Mouse (Mus musculus) monocyte, adult 2 months (primary cell): ENCODE data around the gene Ppp1r36.

Experiments used
- DNase-seq, 2 experiments: peaks; one replicate each; pipeline ENCODE4 v3.0.0; 2022; ENCODE audit warnings: low spot score in 2 of 2, low read depth in 1 of 2

Gene Ppp1r36

GRCm38 (mm10) chr12:76417433-76417854 lies at the start of gene Ppp1r36:
Gene Ppp1r36 (plus strand): TSS chr12:76417538.
- DNase-seq, result no peak

DNA sequence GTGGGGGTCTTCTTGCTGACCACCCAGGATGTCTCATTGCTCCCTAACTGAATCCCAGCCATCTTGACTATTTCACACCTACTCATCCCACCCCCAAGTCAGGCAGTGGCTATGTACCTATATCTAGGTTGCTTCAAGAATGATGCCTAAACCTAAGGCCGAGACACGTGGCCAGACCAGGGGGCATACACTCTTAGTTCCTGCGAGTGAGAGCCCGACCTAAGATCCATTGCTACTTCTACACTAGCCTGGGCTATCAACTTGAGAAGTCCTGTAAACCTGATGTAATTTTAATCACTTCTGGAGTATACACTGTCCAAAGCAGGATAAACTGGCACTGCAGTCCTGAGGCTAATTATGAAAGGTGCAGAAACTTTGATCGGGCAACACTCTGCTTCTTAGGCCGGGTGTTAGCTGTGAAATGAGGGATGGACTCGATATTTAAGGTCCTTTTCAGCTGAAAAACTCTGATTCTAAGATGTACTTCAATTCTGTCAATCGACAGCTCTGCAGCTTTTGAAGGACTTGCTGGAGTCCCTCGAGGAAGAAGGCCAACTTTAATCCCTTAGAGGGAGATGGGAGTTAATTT lies 49.0 kb upstream of the Ppp1r36 start:
- DNase-seq, result no peak

- DNase-seq, result no peak
Measured at GRCm38 (mm10) chr12:76368790-76369205, 48.5 kb upstream of the Ppp1r36 start.

DNA sequence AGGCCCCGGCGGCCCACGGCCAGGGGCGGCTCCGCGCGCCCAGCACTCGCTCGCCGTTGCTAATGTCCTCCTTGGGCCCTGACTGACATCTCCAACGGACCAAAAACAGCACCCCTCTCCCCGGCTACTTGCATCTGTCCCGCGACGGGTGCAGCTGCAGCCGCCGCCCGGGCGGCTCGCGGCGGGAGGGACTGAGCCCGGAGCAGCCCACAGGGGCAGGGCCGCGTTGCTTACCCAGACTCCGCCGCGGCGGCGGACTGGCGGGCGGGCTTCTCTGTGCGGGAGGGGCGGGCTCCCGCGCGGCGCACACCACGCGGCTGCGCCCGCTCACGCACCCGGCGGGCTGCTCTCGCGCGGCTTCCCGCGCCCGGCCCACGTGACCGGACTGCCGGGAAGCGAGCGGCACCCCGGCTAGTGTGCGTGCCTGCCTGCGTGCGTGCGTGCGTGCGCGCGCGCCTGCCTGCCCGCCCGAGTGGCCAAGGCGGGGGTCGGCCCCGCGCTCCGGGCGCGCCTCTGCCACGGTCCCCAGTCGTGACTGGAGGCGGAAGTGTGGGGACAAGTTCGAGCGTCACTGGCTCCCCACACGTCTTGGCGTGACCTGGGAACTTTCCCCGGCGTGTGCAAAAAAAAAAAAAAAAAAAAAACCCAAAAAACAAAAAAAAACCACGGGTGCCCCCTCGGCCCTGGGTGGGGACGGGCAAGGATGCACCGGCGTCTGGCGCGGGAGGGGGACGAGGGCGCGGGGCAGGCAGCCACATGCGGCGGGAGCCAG lies 47.9 kb upstream of the Ppp1r36 start, which contains the start of gene Zbtb25:
Gene Zbtb25, minus strand, starts transcription at position 397 of the 772 bp plus-strand sequence.
- DNase-seq, result peak; percentile 54 to 78

GRCm38 (mm10) chr12:76369978-76370830 lies 47.1 kb upstream of the Ppp1r36 start, which contains the start of gene Zbtb1:
Gene Zbtb1 (plus strand): TSS chr12:76370266.
- DNase-seq, result peak; percentile 49 to 78

DNA sequence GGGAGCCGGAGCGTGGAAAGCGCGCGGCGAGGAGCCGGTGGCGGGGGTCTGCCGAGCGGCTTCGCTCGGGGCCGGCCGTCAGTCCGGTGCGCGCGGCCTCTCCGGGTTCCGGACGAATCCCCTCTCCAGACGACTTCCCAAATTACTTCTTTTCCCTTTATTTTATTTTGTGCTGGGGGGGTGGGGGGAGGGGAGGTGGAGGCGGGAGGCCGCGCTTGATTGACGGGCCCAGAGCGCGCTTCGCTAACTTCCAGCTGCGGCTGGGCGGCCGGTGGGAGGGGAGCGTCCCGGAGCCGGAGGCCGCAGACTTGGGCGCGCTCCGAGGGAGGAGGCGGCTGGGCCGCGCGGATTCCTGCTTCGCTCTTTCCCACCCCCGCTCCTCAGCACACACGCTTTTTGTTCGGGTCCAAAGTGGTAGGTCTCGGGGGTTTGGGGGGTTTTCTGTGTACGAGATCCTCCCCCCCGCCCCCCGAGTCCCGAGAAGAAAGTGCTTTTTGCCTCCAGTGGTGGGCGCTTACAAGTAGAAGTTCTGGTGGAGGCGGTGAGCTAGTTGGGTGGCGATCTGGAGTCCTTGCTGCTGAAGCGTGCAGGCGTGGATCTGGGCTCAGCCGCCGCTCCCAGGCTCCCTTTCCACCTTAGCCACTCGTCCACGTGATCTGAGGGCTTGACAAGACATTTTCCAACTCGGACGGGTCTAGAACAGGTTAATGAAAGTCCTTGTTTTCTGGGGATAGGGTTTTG lies 46.3 kb upstream of the Ppp1r36 start:
- DNase-seq, result peak in 1 of 2 experiments; percentile 53

DNA sequence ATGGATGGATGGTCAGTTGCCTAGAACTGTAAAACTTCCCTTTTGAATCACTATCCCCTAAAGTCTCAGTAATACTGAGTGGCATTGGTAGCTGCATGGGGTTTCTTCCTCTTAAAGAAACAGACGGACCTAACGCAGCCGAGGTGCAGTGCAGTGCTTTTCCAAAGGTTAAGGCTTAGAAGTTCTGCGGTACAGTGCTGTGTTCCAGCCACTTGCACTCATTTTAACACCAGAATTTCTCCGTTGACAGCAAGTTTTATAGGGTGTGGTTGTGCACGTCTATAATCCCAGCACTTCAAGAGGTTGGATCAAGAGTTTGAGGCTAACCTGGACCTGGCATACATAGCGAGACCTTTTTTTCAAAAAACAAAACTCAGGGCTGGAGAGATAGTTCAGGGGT lies 45.3 kb upstream of the Ppp1r36 start:
- DNase-seq, result no peak

- no peak for DNase-seq
Measured at GRCm38 (mm10) chr12:76372881-76373818, 44.2 kb upstream of the Ppp1r36 start.

DNA sequence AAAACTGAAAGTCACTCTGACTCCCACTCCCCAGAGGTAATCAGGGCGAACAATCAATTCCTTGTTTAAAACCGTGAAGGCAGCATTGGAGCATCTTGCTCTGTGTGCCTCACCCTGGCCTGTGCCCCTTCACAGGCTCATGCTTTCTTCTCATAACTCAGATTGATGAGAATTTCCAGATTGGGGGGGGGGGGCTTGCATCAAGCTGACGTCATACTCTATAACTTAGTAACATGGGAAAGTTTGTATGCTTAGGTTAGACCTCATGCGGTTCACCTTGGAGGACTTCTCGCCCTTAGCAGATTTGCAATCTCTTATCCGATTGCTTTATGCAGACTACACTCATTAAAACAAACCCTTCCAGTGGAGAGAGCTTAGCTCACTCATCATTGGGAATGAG lies 43.3 kb upstream of the Ppp1r36 start:
- DNase-seq, result no peak

DNA sequence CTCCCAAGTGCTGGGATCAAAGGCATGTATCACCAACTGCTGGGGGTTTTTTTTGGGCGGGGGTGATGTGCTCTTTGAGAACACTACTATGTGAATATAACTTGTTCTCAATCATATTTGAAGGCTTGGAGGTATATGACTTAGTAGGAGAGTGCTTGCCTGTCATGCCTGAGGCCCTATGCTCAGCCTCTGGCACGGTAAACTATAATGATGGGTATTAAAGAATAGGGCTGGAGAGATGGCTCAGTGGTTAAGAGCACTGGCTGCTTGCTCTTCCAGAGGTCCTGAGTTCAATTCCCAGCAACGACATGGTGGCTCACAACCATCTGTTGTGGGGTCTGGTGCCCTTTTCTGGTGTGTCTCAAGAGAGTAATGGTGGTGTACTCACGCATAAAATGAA lies 42.4 kb upstream of the Ppp1r36 start:
- no peak for DNase-seq

DNA sequence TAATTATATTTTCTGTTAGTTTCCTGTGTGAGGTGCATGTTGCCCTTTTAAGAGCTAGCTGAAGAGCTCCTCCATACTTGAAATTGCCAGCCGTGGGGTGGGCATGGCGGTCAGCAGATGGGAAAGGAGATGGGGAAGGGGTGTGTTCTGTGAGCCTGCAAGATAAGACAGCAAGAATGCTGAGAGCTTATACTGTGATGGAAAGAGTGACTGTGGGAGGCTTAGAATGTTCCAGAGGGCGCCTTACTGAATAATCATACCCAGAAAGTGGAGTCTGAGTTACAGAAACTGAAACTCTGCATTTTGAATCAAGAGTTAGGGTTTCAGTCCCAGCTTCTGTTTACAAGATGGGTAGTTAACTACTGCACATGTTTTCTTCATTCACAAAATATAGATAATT lies 41.8 kb upstream of the Ppp1r36 start:
- no peak for DNase-seq

GRCm38 (mm10) chr12:76376649-76377048 lies 40.7 kb upstream of the Ppp1r36 start:
- peak in 1 of 2 experiments; percentile 26 for DNase-seq

- peak in 1 of 2 experiments; percentile 25 for DNase-seq
Measured at GRCm38 (mm10) chr12:76377059-76377458, 40.3 kb upstream of the Ppp1r36 start.

DNA sequence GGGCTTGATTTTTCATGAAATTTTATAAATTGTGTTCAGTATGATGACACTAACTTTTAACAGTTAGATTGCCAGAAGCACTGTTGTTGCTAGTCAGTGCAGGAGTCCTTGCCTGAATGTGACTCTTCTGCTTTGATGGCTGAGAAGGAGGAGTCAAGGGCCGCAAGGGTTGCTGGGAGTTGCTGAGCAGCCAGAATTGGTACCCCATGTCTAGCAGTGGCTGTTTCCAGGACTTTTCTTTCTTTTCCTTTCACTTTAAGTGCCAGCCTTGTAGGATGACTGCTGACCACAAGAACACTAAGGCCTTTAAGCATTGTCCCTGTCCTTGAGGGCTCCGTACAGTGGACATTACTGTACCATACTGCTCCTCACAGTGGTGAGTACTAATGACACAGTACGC lies 39.6 kb upstream of the Ppp1r36 start:
- DNase-seq, result no peak

- DNase-seq, result no peak
Measured at GRCm38 (mm10) chr12:76378556-76378955, 38.8 kb upstream of the Ppp1r36 start.

DNA sequence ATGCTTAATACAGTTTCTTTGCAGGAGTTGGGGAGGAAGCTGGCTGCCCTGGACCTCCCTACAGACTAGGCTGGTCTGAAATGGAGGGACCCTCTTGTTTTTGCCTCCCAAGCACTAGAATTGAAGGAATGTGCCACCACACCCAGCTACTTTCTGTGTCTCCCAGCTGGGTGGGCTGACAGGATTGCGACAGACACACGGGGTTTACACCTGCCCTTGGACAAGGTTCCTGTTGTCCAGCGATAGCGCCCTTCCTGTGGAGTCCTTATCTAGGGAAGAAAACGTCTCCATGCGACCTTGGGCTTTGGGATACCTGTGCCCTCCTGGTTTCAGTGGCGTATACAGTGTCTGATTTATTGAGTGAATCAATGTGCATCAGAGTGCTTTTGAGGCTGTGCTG lies 37.2 kb upstream of the Ppp1r36 start:
- DNase-seq, result no peak

GRCm38 (mm10) chr12:76385342-76385741 lies 32.0 kb upstream of the Ppp1r36 start:
- no peak for DNase-seq

GRCm38 (mm10) chr12:76388794-76389193 lies 28.5 kb upstream of the Ppp1r36 start:
- DNase-seq, result no peak

DNA sequence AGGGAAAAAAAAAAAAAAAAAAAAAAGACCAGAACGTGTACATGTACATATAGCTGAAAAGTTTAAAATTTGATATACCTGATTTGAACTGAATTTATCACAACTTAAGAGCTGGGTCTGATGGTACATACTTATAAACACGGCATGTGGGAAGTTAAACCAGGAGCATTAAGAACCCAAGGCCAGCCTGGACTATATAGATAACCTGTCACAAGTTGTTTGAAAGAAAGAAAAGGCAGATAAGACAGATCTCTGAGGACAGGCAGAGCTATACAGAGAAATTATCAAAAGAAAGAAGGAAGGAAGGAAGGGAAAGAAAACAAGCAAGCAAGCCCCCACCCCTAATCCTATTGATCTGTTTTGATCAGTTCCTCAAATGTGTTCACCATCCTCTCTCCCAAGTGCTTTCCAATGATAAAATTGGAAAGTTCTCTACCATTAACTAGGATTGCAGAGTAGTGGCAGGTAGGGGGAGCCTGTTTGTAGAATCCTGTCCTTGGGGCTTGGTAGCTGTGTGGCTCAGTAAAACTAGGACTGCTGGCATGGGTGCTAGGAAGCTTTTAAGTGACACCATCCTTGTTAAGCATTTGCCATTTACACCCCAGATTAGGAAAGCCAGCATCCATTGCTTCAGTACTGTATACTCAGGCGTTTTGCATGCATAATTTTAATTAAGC lies 25.6 kb upstream of the Ppp1r36 start:
- DNase-seq, result no peak
